Mouse (Mus musculus) stomach, embryonic 14.5 days (tissue): ENCODE data around the gene Olfr1120. TPM values are rescaled to one million over a fixed set of nuclear protein-coding genes. Genes with fewer than 3 reads are reported as not detected.
"Not testable (repeated sequence)": the region's sequence is repeated elsewhere in the genome, so short reads cannot be mapped to it uniquely, and the experiment has no call there.

Experiments used
- ATAC-seq: fragments of 200-750 bp; cut with Nextera tagmentation; 2 replicates; pipeline ENCODE4 v1.8.0; 2017; ENCODE audit warnings: low read depth, moderate TSS enrichment; ENCODE audit not compliant: insufficient number of reproducible peaks, insufficient read depth, low FRiP score
- H3K27ac ChIP-seq: fragments of 300-500 bp; sonication (generic); 2 replicates; pipeline ENCODE4 v1.5.1; 2014; ENCODE audit warnings: mild to moderate bottlenecking, low read length, moderate library complexity, mixed read lengths
- H3K27me3 ChIP-seq: fragments of 300-500 bp; sonication (generic); 2 replicates; pipeline ENCODE4 v1.6.1; 2014; ENCODE audit warnings: low read length, control low read depth, mixed read lengths; ENCODE audit not compliant: control insufficient read depth, insufficient read depth
- H3K36me3 ChIP-seq: fragments of 300-500 bp; sonication (generic); 2 replicates; pipeline ENCODE4 v1.6.1; 2014; ENCODE audit warnings: mild to moderate bottlenecking, control low read depth, low read length, moderate library complexity, mixed read lengths; ENCODE audit not compliant: control insufficient read depth, insufficient read depth
- H3K4me1 ChIP-seq: fragments of 300-500 bp; sonication (generic); 2 replicates; pipeline ENCODE4 v1.6.1; 2014; ENCODE audit warnings: low read length, control low read depth, mixed read lengths; ENCODE audit not compliant: control insufficient read depth, insufficient read depth
- H3K4me2 ChIP-seq: fragments of 300-500 bp; sonication (generic); replicated peaks from 2 replicates; pipeline ENCODE4 v1.6.1; 2014; ENCODE audit warnings: low read depth, low read length, control low read depth
- H3K4me3 ChIP-seq: fragments of 300-500 bp; sonication (generic); 2 replicates; pipeline ENCODE4 v1.5.1; 2014; ENCODE audit warnings: low read depth, low read length, control low read depth
- H3K9ac ChIP-seq: fragments of 300-500 bp; sonication (generic); replicated peaks from 2 replicates; pipeline ENCODE4 v1.6.1; 2014; ENCODE audit warnings: low read depth, mild to moderate bottlenecking, control low read depth, low read length, moderate library complexity, mixed read lengths
- H3K9me3 ChIP-seq: fragments of 300-500 bp; sonication (generic); 2 replicates; pipeline ENCODE4 v1.6.1; 2016; ENCODE audit warnings: low read depth, low read length, control low read depth; ENCODE audit not compliant: control insufficient read depth
- WGBS: fragments of 180-500 bp; shearing (Covaris S2); extraction: QIAGEN DNeasy Blood & Tissue Kit; methylation state at CpG from one replicate; pipeline ENCODE4 v1.1.7; 2014; 5-methylcytosine and 5-hydroxymethylcytosine counted together
- polyA plus RNA-seq: library from polyadenylated mRNA; unstranded; fragments of >200 nt; fragmentation: Nextera tagmentation; extraction: Ambion mirVana; gene quantifications from 2 replicates; pipeline ENCODE4 v1.2.1, GENCODE M21; 2014

Gene Olfr1120
- polyA plus RNA-seq, result not detected in 2 replicates

DNA sequence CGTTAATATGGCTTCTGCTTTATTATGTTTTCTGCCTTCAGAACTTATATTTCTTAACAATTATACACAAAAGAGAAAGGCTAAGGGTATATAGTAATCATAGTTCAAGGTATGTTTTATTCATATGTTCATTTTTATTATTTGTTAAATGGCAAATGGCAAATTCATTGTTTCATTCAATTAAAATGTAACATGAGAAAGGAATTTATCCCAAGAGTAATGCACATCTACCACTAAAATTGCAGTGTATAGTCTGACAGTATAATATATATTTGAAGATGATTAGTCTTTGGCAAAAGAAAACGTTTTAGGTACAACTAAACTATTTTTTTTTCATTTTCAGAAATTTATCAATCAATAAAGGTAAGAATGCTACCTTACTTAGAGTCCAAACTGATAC lies at the start of gene Olfr1120:
Gene Olfr1120, plus strand, starts transcription at position 301 of the 400 bp plus-strand sequence.
- ATAC-seq, result no peak
- H3K36me3 ChIP-seq, result no peaks in the 10 kb centered on the region

DNA sequence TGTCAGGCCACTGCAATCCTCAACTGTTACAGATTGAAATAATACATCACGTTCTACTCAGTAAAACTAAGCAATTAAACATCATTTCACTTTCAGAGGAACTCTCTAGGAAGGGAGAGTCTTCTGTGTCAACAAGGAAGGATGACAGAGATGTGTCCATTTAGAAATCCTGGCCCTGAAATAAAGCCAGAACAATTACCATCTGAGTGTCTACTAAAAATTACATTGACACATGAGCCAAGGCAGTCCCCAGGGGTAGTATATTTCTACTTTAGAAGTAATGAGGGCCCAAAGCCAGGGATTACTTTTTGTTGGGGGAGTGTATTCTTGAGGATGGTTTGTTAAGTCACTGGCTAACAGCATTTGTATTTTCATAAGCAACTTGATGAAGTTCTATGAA lies 47.3 kb upstream of the Olfr1120 start, which contains the start of gene Olfr1118:
Gene Olfr1118, plus strand, starts transcription at position 301 of the 400 bp plus-strand sequence.
- H3K36me3 ChIP-seq, result no peaks in the 10 kb centered on the region
- ATAC-seq, result no peak
- WGBS, result 69% methylated on average over 1 of the region's 1 CpGs

More for the DNA sequence above, at the start of gene Olfr1120:
- Histone ChIP-seq H3K27ac (no peak within 1 kb of the TSS), H3K27me3 (no peaks in the 10 kb centered on the region), H3K9me3 (no peaks in the 10 kb centered on the region), H3K9ac (no peak within 1 kb of the TSS), H3K4me3 (no peak within 1 kb of the TSS), H3K4me1 (no peaks in the 10 kb centered on the region), H3K4me2 (no peak within 1 kb of the TSS)
- WGBS, result 56% methylated on average over 2 of the region's 2 CpGs

GRCm38 (mm10) chr2:87360121-87360520 lies 5.5 kb downstream of the Olfr1120 start:
- not testable (repeated sequence) for H3K36me3 ChIP-seq, H3K9me3 ChIP-seq, H3K4me1 ChIP-seq, H3K4me3 ChIP-seq, H3K27ac ChIP-seq, H3K9ac ChIP-seq, H3K27me3 ChIP-seq, H3K4me2 ChIP-seq, ATAC-seq
- 92% methylated on average over 2 of the region's 2 CpGs for WGBS

More for the DNA sequence above, 47.3 kb upstream of the Olfr1120 start, which contains the start of gene Olfr1118:
- Histone ChIP-seq H3K4me2 (no peak within 1 kb of the TSS), H3K27me3 (no peaks in the 10 kb centered on the region), H3K4me3 (no peak within 1 kb of the TSS), H3K27ac (no peak within 1 kb of the TSS), H3K4me1 (no peaks in the 10 kb centered on the region), H3K9ac (no peak within 1 kb of the TSS), H3K9me3 (no peaks in the 10 kb centered on the region)

DNA sequence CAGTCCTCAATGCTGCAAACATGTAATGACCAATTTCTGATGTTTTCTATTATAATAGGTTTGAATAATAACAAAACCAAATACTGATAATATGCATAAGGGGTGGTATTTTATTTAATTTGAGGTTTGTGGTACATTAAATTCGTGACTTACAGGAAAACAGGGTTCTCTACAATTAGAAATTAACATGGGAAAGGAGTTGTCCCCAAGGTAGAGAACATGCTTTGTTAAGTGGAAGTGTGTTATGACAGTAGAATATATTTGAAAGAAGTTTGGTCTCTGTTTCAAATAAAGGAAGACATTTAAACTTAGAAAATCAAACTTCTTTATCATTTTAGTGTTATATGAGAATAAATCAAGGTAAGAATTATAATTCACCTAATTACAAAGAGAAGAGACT lies 15.0 kb downstream of the Olfr1120 start, which contains the start of gene Olfr1121:
Gene Olfr1121, plus strand, starts transcription at position 301 of the 400 bp plus-strand sequence.
- H3K9me3 ChIP-seq, result no peaks in the 10 kb centered on the region
- no peaks in the 10 kb centered on the region for H3K4me1 ChIP-seq
- H3K9ac ChIP-seq, result no peak within 1 kb of the TSS
- H3K4me3 ChIP-seq, result no peak within 1 kb of the TSS
- H3K27me3 ChIP-seq, result no peaks in the 10 kb centered on the region
- no peak for ATAC-seq
- 33% methylated on average over 1 of the region's 1 CpGs for WGBS
- H3K27ac ChIP-seq, result no peak within 1 kb of the TSS
- H3K36me3 ChIP-seq, result no peaks in the 10 kb centered on the region
- H3K4me2 ChIP-seq, result no peak within 1 kb of the TSS

- Histone ChIP-seq H3K4me3 (no peak overlapping the region), H3K9ac (no peak overlapping the region), H3K36me3 (no peaks in the 10 kb centered on the region), H3K27me3 (no peaks in the 10 kb centered on the region), H3K27ac (no peak overlapping the region), H3K4me2 (no peak overlapping the region), H3K4me1 (no peaks in the 10 kb centered on the region), H3K9me3 (no peaks in the 10 kb centered on the region)
- WGBS, result 85% methylated on average over 4 of the region's 4 CpGs
- ATAC-seq, result no peak
These were observed 17.1 kb downstream of the Olfr1120 start for GRCm38 (mm10) chr2:87371726-87372125.

DNA sequence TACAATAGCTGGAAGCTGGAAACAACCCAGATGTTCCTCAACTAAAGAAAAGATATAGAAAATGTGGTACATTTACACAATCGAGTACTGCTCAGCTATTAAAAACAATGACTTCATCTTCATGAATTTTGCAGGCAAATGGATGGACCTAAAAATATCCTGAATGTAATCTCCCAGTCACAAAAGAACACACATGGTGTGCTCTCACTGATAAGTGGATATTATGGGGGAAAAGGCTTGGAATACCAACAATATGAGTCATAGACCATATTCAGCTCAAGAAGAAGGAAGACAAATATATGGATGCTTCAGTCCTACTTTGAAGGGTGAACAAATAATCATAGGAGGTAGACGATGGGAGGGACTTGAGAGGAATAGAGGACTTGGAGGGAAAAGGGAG lies 29.3 kb downstream of the Olfr1120 start:
- no peak for ATAC-seq
- no peaks in the 10 kb centered on the region for H3K4me1 ChIP-seq
- WGBS, result 76% methylated on average over 2 of the region's 2 CpGs

GRCm38 (mm10) chr2:87385549-87385948 lies 30.9 kb downstream of the Olfr1120 start, which contains the start of gene Olfr1122:
Olfr1122 (plus strand) TSS chr2:87385849.
- no peak for ATAC-seq
- 59% methylated on average over 2 of the region's 2 CpGs for WGBS

More for the DNA sequence above, 29.3 kb downstream of the Olfr1120 start:
- H3K27me3 ChIP-seq, result no peaks in the 10 kb centered on the region
- no peak overlapping the region for H3K27ac ChIP-seq
- no peak overlapping the region for H3K4me3 ChIP-seq
- no peak overlapping the region for H3K4me2 ChIP-seq
- H3K9ac ChIP-seq, result no peak overlapping the region
- no peaks in the 10 kb centered on the region for H3K36me3 ChIP-seq
- no peaks in the 10 kb centered on the region for H3K9me3 ChIP-seq

DNA sequence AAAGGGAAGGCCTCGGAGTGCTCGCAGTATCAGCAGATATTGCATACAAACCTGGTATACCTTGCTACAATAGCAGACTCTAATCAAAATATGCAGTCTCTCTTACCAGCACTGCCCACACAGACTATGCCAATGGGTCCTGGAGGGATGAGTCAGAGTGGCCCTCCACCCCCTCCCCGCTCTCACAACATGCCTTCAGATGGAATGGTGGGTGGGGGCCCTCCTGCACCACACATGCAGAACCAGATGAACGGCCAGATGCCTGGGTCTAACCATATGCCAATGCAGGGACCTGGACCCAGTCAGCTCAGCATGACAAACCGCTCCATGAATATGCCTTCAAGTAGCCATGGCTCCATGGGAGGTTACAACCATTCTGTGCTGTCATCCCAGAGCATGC lies 39.0 kb downstream of the Olfr1120 start:
- H3K27ac ChIP-seq, H3K9me3 ChIP-seq, ATAC-seq, H3K36me3 ChIP-seq, H3K9ac ChIP-seq, H3K27me3 ChIP-seq, H3K4me3 ChIP-seq, H3K4me1 ChIP-seq, H3K4me2 ChIP-seq: not testable (repeated sequence)
- WGBS, result 90% methylated on average over 5 of the region's 5 CpGs

More at GRCm38 (mm10) chr2:87385549-87385948, 30.9 kb downstream of the Olfr1120 start, which contains the start of gene Olfr1122:
- Histone ChIP-seq H3K9me3 (no peaks in the 10 kb centered on the region), H3K4me1 (no peaks in the 10 kb centered on the region), H3K4me3 (no peak within 1 kb of the TSS), H3K36me3 (no peaks in the 10 kb centered on the region), H3K27ac (no peak within 1 kb of the TSS), H3K4me2 (no peak within 1 kb of the TSS), H3K9ac (no peak within 1 kb of the TSS), H3K27me3 (no peaks in the 10 kb centered on the region)

DNA sequence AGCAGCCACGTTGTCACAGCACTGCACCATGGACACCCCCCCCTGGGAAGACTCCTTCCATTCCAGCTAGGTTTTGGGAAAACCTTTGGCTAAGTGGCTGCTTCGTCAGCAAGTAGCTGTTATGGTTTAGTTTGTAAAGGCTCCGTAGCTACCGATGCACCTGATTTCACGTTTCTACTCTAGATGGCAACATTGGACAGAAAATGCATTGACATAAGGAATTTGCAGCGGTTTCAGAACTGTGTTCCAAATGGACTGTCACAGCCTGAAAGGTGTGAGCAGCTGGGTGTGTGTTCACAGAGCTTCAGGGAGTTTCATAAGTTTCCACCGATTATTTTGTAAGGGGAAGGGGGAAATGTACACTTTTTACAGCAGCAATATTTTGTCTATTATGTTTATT lies 40.1 kb downstream of the Olfr1120 start:
- not testable (repeated sequence) for H3K4me2 ChIP-seq, ATAC-seq, H3K9me3 ChIP-seq, H3K27ac ChIP-seq, H3K4me3 ChIP-seq, H3K4me1 ChIP-seq, H3K9ac ChIP-seq, H3K36me3 ChIP-seq, H3K27me3 ChIP-seq
- 74% methylated on average over 7 of the region's 7 CpGs for WGBS
